Mouse (Mus musculus) spleen, postnatal 4 days (tissue): ENCODE data around the gene Six5.

ENCODE experiments used
- DNase-seq, 2 experiments: peaks; one replicate each; pipeline ENCODE4 v3.0.0; 2022; ENCODE audit warnings: low spot score in 2 of 2

Six5 gene

DNA sequence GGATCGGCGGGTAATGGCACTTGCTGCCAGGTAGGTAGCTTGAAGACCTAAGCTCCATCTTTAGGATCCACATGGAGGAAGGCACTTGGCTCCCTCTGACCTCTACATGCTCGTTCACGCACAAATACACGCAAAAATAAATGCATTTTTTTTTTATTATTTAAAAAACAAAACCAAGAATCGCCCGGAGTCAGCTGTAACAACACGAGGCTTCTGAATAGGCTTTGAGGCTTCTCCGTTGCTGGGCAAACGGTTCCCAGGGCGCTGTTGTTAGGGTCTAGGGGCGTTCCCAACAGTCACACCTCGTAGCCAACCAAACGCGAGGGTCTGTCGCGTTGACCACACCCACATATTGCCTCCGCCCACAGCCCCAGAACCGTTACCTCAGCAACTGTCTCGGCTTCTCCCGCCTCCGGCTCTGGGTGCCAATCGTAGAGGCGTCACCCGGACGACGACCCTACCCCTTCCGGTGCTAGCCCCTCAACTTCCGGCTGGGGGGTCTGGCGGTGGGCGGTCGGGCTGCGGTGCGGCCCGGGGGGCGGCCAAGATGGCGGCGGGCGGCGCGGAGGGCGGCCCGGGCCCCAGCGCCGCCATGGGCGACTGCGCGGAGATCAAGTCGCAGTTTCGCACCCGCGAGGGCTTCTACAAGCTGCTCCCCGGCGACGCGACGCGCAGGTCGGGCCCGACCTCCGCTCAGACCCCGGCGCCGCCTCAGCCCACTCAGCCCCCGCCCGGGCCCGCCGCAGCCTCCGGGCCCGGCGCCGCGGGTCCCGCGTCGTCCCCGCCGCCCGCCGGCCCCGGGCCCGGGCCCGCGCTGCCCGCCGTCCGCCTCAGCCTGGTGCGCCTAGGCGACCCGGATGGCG, 18.4 kb upstream of the Six5 start, which contains the start of gene Dmwd:
Gene Dmwd, plus strand, starts transcription at position 505 of the 863 bp plus-strand sequence.
- DNase-seq, result peak; percentile 87

GRCm38 (mm10) chr7:19076586-19076991, 17.8 kb upstream of the Six5 start:
- DNase-seq, result peak; percentile 50 to 78

DNA sequence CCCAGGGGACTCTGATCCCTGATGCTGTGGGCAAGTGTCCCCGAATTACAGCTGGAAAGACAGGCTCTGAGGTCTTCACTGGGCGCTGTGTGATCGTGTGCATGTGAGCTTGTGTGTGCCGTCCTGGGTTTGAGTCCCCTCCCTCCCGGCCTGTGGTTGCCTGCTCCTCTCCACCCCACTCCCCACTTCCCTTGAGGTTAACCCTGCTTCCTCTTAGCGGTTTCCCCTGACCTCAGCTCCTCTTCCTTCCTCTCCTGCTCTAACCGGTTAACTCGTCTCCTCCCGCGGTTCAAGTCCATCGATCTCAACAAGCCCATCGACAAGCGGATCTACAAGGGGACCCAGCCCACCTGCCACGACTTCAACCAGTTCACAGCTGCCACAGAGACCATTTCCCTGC, 16.6 kb upstream of the Six5 start:
- DNase-seq, result peak; percentile 74 to 80

- no peak for DNase-seq
Measured at GRCm38 (mm10) chr7:19078732-19079131, 15.7 kb upstream of the Six5 start.

- DNase-seq, result no peak
Measured at GRCm38 (mm10) chr7:19080451-19080950, 13.9 kb upstream of the Six5 start.

GRCm38 (mm10) chr7:19082171-19082570, 12.2 kb upstream of the Six5 start:
- no peak for DNase-seq

DNA sequence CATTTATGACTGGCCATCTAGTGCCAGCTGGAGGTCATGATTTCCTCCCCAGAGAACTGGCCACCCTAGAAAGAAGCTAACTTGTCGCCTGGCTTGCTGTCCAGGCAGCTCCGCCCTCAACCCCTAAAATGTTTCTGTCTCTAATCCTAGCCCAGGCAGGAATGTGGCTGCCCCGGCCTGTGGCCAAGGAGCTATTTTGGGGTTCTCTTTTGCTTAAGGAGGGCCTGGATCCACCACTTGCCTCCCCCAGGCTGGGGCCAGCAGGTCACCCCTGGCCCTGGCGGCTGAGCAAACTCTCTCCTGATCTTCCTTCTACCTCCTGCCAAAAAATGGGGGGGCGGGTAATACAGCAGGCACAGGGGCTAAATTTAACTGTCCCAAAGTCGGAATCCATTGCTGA, 11.3 kb upstream of the Six5 start:
- DNase-seq, result no peak

DNA sequence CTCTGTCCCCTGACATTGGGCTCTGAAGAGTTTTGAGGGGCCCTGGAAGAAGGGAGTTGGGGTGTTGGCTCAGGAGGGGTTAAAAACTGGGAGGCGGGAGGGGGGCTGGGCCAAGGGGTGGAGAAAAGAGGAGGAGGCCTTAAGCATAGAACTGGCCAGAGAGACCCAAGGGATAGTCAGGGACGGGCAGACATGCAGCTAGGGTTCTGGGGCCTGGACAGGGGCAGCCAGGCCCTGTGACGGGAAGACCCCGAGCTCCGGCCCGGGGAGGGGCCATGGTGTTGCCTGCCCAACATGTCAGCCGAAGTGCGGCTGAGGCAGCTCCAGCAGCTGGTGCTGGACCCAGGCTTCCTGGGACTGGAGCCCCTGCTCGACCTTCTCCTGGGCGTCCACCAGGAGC, 10.7 kb upstream of the Six5 start, which contains the start of gene Dmpk:
Gene Dmpk, plus strand, starts transcription at position 149 of the 400 bp plus-strand sequence.
- DNase-seq, result peak in 1 of 2 experiments; percentile 66

DNA sequence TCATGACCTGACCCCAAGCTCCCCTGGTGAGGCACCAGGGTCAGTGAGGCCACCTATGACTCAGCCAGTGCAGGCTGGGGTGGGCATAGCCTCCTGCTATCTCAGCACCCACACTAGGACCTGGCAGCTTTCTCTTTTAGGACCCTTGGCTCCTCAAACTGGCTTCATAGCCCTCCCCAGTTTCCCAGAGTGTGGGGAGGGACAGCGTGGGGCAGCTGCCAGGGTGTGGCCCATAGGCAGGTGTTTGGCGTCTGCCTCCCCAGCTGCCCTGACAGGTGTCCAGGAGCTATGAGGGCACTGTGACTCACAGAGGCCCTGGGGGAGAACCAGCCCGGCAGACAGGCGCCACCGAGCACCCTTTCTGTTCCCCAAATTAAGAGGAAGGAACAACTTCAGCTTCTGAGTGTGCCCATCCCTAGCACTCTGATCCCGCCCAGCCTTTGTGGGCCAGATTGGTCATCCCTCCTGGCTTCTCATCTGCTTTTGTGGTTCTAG, 10.1 kb upstream of the Six5 start:
- peak; percentile 58 to 80 for DNase-seq

DNA sequence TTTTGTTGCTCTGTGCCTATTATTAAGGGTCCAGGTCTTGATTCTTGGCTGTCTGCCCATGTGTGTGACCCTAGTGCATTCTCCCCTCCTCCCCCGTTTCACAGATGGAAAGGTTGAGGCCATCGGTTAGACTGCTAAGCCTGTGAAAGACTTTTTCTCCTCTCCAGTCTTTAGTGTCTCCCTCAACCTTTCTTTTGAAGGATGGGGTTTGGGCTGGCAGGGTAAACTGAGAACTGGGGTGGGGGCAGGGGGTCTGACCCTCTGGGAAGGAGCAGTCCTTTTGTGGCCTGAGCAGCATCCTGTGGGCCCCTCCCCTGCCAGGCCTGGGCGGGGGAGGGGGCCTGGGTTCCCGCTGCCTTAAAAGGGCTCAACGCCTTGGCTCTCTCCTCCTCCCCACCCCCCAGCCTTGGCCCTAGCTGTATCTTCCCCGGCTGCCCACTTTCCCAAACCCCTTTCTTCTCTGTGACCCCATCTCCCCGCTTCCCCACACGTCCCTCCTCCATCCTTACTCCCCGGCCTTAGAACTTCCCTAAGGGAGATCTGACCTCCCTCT, 9.4 kb upstream of the Six5 start:
- peak in 1 of 2 experiments; percentile 63 for DNase-seq

GRCm38 (mm10) chr7:19085495-19085894, 8.9 kb upstream of the Six5 start:
- DNase-seq, result no peak

GRCm38 (mm10) chr7:19086042-19086441, 8.4 kb upstream of the Six5 start:
- DNase-seq, result peak; percentile 82 to 87

- DNase-seq, result peak in 1 of 2 experiments; percentile 65
Measured at GRCm38 (mm10) chr7:19086760-19087159, 7.6 kb upstream of the Six5 start.

DNA sequence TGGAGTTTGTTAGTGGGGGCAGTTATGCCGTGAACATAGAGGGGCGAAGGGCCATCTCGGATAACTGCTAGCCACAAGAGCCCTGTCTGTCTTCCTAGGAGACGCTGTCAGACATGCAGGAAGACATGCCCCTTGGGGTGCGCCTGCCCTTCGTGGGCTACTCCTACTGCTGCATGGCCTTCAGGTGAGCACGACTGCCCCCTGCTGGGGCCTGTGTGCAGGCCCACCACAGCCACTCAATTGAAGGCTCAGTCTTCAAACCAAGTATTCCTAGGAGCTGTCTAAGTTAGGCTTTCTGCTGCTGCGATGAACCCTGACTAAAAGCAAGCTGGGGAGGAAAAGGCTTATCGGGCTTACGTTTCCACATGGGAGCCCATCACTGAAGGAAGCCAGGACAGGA, 5.6 kb upstream of the Six5 start:
- DNase-seq, result peak; percentile 73 to 90

- peak in 1 of 2 experiments; percentile 63 for DNase-seq
Measured at GRCm38 (mm10) chr7:19091913-19092312, 2.5 kb upstream of the Six5 start.

- DNase-seq, result peak in 1 of 2 experiments; percentile 74
Measured at GRCm38 (mm10) chr7:19092381-19093173, 1.8 kb upstream of the Six5 start.

DNA sequence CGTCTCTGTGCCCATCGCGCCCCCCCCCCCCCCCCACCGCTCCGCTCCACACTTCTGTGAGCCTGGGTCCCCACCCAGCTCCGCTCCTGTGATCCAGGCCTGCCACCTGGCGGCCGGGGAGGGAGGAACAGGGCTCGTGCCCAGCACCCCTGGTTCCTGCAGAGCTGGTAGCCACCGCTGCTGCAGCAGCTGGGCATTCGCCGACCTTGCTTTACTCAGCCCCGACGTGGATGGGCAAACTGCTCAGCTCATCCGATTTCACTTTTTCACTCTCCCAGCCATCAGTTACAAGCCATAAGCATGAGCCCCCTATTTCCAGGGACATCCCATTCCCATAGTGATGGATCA, 1.2 kb upstream of the Six5 start:
- peak; percentile 90 to 95 for DNase-seq

DNA sequence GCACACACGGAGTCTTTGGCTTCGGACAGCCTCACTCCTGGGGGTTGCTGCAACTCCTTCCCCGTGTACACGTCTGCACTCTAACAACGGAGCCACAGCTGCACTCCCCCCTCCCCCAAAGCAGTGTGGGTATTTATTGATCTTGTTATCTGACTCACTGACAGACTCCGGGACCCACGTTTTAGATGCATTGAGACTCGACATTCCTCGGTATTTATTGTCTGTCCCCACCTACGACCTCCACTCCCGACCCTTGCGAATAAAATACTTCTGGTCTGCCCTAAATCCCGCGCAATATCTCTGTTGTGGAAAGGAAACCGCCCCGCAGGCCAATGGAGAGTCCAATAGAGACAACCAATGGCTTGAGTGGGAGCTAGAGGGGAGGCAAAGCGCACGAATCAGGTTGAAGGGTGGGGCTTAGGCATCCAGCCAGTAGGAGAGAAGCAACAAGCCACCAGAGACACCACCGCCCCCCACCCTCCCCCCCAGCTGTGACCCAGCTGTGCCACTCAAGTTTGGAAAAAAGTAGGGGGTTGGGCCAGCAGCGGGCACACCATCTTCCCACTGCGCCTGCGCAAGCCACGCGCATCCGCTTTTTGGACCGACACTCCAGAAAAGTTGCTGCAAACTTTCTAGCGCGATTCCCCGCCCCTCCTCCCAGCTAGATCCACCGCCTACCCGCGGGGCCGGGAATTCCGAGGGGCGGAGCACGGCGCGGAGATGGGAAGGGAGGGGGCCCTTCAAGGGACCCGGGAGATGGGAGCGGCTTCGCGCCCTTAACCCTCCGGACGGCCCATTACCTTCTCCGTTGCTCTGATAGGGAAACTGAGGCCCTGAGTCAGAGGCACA, 633 bp upstream of the Six5 start:
- peak; percentile 82 to 91 for DNase-seq

GRCm38 (mm10) chr7:19094826-19095750, 694 bp downstream of the Six5 start:
- peak in 1 of 2 experiments; percentile 77 for DNase-seq

DNA sequence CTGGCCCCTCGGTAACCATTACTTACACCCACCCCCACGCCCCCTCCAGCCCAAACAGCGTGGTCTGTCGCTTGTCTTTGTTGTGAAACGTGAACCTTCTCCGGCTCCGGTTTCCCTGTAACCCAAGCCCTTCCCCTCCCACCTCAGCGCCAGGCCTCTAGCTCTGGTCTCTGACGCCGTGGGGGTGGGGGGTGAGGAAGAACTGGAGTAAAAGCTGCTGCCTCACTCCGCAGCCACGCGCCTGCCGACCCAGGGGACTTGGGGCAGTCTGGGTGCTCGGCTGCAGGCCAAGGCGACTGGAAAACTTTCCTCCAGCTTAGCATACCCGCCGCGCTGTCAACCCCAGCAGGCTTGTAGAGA, 1.3 kb downstream of the Six5 start:
- DNase-seq, result peak in 1 of 2 experiments; percentile 64
